Mouse (Mus musculus): Measurements from ENCODE around the gene Vangl2.

DNA sequence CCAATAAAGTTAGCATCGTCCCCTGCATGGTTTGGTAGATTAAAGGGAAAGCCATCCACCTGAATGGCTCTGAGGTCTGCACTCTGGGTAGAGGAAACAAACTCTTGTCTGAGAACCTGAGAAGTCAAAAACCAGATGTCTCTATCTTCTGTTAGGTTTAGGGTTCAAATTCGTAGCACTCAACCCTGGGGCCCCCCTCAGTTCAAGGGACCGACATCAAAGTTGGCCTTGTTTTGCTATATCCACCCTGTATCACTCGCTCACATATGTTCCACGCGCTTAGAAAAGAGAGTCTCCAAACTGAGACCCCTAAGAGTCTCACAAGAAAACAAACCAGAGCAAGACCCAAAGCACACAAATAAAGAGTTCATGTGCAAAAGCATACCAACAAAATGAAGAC, 66.5 kb downstream of the Vangl2 start:
- no peak for TF ChIP-seq CTCF (IDR thresholded peaks at IDR 0.05; ENCODE audit: low read depth)
- no peak for TF ChIP-seq EP300 (IDR thresholded peaks at IDR 0.05; ENCODE audit: low read depth)
